Mouse (Mus musculus) thymus, adult 2 months (tissue): ENCODE measurements around the gene Zmynd19.

Experiments used
- CTCF ChIP-seq: fragments of 200-500 bp; IDR thresholded peaks from 2 replicates; pipeline ENCODE4 v1.5.1; 2012; ENCODE audit warnings: mild to moderate bottlenecking, control low read depth, low read length, moderate library complexity, borderline replicate concordance; ENCODE audit not compliant: control insufficient read depth, poor library complexity, insufficient read depth; ENCODE audit errors: extremely low read depth
- POLR2A ChIP-seq: fragments of 200-500 bp; IDR thresholded peaks from 2 replicates; pipeline ENCODE4 v1.6.1; 2012; ENCODE audit warnings: mild to moderate bottlenecking, low read length, control low read depth, moderate library complexity; ENCODE audit not compliant: control insufficient read depth, poor library complexity, insufficient read depth; ENCODE audit errors: extremely low read depth

GRCm38 (mm10) chr2:24975704-24976297 lies 26.2 kb downstream of the Zmynd19 start, which contains the start of gene Pnpla7:
- TF ChIP-seq CTCF (no peak), POLR2A (0 out of 2 replicates have a peak, but pooled peaks have one; percentile 12)
